Mouse (Mus musculus): ENCODE results near the gene Pdia5. TPM values are rescaled to one million over a fixed set of nuclear protein-coding genes. Genes with fewer than 3 reads are reported as not detected.

The Pdia5 gene
- polyA plus RNA-seq, 1 experiment from 2014 or later = 6.8 TPM

DNA sequence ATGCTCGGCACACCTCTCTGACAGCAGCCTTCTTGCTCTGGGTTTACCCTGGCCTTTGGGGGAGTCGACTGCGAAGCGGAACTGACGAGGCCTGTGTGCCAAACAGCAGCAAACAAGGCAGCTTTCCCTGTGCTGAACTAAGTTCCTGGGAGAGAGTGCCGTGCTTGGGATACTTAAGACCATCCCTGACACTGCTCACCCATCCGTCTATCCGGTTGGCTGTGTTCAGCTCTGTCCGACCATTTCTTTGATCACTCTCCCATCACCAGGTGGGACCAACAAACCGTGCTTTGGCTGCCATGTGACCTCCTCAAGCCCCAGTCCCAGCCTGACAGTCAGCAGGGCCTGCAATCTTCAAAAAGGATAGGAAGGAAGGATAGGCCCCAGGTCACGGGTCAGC is 32.4 kb downstream of the Pdia5 start:
- ATAC-seq (ENCODE audit: low FRiP score) = no peak
- Histone ChIP-seq H3K27ac (no peak overlapping the region), H3K4me2 (replicated peaks) (no peak overlapping the region), H3K36me3 (replicated peaks; ENCODE audit: control insufficient read depth, insufficient read depth) (peaks cover 6% of the 10 kb centered on the region), H3K4me3 (replicated peaks; ENCODE audit: low read length) (no peak overlapping the region), H3K9me3 (ENCODE audit: control insufficient read depth, low read length) (no peaks in the 10 kb centered on the region), H3K27me3 (ENCODE audit: control insufficient read depth, insufficient read depth, low read length) (no peaks in the 10 kb centered on the region), H3K4me1 (replicated peaks; ENCODE audit: control insufficient read depth, insufficient read depth, low read length) (peaks cover 4% of the 10 kb centered on the region; the same call in 1 of the 2 replicates), H3K9ac (no peak overlapping the region)
- WGBS = 82% methylated on average over 11 of the region's 11 CpGs
- no peak for DNase-seq (ENCODE audit: low spot score)

DNA sequence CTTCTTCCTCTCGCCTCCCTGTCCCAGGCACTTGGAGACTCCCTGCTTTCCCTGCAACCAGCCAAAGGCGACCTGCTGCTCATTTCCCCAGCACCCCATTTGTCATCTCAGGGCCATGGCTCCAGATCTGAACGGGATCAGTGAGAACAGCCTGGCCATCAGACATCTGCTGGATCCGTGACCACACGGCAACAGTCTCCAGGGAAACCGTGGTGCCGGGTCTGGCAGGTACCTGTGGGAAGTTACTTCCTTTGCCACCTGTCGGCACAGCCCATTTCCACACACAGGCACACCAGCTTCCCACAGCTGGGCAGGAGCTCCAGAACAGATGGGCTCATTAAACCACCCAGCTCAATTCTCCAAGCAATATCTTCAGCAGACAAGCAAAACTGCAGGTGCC is 33.2 kb downstream of the Pdia5 start:
- 68% methylated on average over 8 of the region's 8 CpGs for WGBS
- H3K27ac ChIP-seq = no peak overlapping the region
- H3K36me3 ChIP-seq (replicated peaks; ENCODE audit: control insufficient read depth, insufficient read depth) = peaks cover 6% of the 10 kb centered on the region
- no peak overlapping the region for H3K4me2 ChIP-seq (replicated peaks)
- no peak overlapping the region for H3K9ac ChIP-seq
- H3K4me1 ChIP-seq (replicated peaks; ENCODE audit: control insufficient read depth, insufficient read depth, low read length) = peaks cover 4% of the 10 kb centered on the region; the same call in 1 of the 2 replicates
- H3K27me3 ChIP-seq (ENCODE audit: control insufficient read depth, insufficient read depth, low read length) = no peaks in the 10 kb centered on the region
- ATAC-seq (ENCODE audit: low FRiP score) (no peak), DNase-seq (ENCODE audit: low spot score) (no peak)
- no peaks in the 10 kb centered on the region for H3K9me3 ChIP-seq (ENCODE audit: control insufficient read depth, low read length)
- no peak overlapping the region for H3K4me3 ChIP-seq (replicated peaks; ENCODE audit: low read length)

DNA sequence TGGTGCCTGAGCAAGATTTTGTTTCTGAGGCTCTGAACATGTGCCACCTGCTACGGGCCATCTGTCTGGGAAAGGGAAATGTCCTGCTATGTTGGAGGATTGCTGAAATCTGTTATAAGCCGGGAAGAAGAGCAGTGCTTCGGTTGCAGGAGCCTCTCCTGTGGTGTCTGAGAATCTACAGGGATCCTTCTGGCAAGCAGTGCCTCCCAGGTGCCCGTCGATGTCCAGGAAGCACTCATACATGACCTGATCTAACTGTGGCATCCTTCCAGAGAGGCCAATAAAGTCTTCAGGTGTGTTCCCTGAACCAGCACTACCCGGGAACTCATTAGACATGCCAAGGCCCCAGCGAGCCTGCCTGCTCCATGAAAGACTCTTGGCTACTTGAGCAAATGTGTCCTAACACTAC is 33.7 kb downstream of the Pdia5 start:
- Histone ChIP-seq H3K4me1 (replicated peaks; ENCODE audit: control insufficient read depth, insufficient read depth, low read length) (peaks cover 4% of the 10 kb centered on the region; the same call in 1 of the 2 replicates), H3K36me3 (replicated peaks; ENCODE audit: control insufficient read depth, insufficient read depth) (peaks cover 6% of the 10 kb centered on the region), H3K9me3 (ENCODE audit: control insufficient read depth, low read length) (no peaks in the 10 kb centered on the region), H3K4me2 (replicated peaks) (no peak overlapping the region), H3K27me3 (ENCODE audit: control insufficient read depth, insufficient read depth, low read length) (no peaks in the 10 kb centered on the region), H3K27ac (no peak overlapping the region), H3K9ac (no peak overlapping the region), H3K4me3 (replicated peaks; ENCODE audit: low read length) (no peak overlapping the region)
- DNase-seq (ENCODE audit: low spot score) = no peak
- no peak for ATAC-seq (ENCODE audit: low FRiP score)
- 86% methylated on average over 7 of the region's 7 CpGs for WGBS

DNA sequence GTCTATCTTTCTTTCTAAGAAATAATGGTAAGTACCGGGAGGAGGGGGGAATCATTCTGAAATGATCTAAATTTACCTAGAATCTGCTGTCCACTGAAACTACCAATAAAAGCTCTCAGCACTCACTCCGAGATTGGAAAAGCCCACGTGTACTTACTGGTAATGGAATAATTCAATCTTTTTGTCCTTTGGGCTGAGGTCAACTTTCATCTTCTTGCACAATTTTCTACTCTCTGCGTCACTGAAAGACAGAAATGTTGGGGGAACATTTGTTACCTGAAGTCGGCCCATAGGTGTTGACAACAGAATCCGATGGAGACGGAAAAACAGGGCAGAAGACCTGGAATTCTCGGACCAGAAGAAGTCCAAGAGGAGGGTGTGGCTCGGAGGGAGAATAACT is 34.4 kb downstream of the Pdia5 start:
- Histone ChIP-seq H3K27ac (no peak overlapping the region), H3K4me2 (replicated peaks) (no peak overlapping the region), H3K4me1 (replicated peaks; ENCODE audit: control insufficient read depth, insufficient read depth, low read length) (peaks cover 4% of the 10 kb centered on the region; the same call in 1 of the 2 replicates), H3K27me3 (ENCODE audit: control insufficient read depth, insufficient read depth, low read length) (no peaks in the 10 kb centered on the region), H3K9me3 (ENCODE audit: control insufficient read depth, low read length) (no peaks in the 10 kb centered on the region), H3K36me3 (replicated peaks; ENCODE audit: control insufficient read depth, insufficient read depth) (peaks cover 6% of the 10 kb centered on the region), H3K9ac (no peak overlapping the region), H3K4me3 (replicated peaks; ENCODE audit: low read length) (no peak overlapping the region)
- WGBS = 89% methylated on average over 9 of the region's 9 CpGs
- DNase-seq (ENCODE audit: low spot score) (no peak), ATAC-seq (ENCODE audit: low FRiP score) (no peak)

DNA sequence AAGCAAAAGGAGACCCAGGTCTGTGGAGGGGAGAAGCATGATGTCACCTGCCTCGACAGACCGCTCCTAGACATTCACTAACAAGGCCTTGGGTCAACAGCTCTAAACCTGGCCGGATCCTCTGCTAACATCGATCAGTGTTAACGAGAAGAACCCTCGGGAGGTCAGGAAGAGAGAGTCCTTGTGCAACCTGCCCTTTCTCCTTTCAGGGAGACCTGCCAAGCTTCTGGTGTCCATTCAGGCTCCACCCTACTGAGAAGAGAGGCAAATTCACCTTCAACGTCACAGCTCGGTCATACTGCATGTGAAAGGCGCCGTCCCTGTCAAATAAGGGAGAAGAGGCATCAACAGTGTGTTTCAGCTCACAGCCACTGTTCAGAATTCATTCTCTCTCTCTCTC is 34.9 kb downstream of the Pdia5 start:
- no peak overlapping the region for H3K4me2 ChIP-seq (replicated peaks)
- peaks cover 6% of the 10 kb centered on the region for H3K36me3 ChIP-seq (replicated peaks; ENCODE audit: control insufficient read depth, insufficient read depth)
- H3K27ac ChIP-seq = no peak overlapping the region
- 91% methylated on average over 10 of the region's 10 CpGs for WGBS
- no peak overlapping the region for H3K4me3 ChIP-seq (replicated peaks; ENCODE audit: low read length)
- peaks cover 4% of the 10 kb centered on the region; the same call in 1 of the 2 replicates for H3K4me1 ChIP-seq (replicated peaks; ENCODE audit: control insufficient read depth, insufficient read depth, low read length)
- H3K27me3 ChIP-seq (ENCODE audit: control insufficient read depth, insufficient read depth, low read length) = no peaks in the 10 kb centered on the region
- ATAC-seq (ENCODE audit: low FRiP score) (no peak), DNase-seq (ENCODE audit: low spot score) (no peak)
- H3K9me3 ChIP-seq (ENCODE audit: control insufficient read depth, low read length) = no peaks in the 10 kb centered on the region
- no peak overlapping the region for H3K9ac ChIP-seq

DNA sequence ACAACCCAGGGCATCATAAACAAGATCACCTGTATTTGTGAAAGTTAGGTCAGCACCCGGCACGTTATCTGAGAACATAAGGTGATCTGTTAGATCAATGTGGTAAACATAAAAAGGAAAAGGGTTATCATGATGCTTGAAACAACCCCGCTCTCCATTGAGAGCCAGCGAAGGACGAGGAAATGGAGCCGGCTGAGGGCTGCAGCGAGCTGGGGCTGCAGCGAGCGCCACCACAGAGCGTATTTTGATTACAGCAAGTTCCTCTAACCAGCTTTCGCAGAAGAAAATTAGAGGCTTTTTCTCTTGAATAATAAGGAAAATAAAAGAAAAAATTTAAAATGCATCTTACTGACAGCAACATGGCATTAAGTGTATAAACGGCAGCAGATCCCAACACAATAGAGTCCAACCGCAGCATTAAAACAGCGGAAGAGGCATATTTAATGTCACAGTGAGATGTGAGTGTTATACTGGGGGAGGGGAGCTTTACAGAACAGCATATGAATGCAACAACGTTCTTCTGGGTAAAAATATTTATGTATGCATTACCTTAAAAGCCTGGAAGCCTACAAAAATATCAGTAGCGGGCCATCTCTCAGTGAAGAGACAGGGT is 40.5 kb downstream of the Pdia5 start:
- DNase-seq (ENCODE audit: low spot score) = no peak
- no peak overlapping the region for H3K4me3 ChIP-seq (replicated peaks; ENCODE audit: low read length)
- H3K36me3 ChIP-seq (replicated peaks; ENCODE audit: control insufficient read depth, insufficient read depth) = no peaks in the 10 kb centered on the region; the same call in none of the 2 replicates
- WGBS = 76% methylated on average over 16 of the region's 16 CpGs
- no peaks in the 10 kb centered on the region for H3K27me3 ChIP-seq (ENCODE audit: control insufficient read depth, insufficient read depth, low read length)
- no peak overlapping the region for H3K4me2 ChIP-seq (replicated peaks)
- no peaks in the 10 kb centered on the region for H3K9me3 ChIP-seq (ENCODE audit: control insufficient read depth, low read length)
- no peaks in the 10 kb centered on the region for H3K4me1 ChIP-seq (replicated peaks; ENCODE audit: control insufficient read depth, insufficient read depth, low read length)
- no peak overlapping the region for H3K9ac ChIP-seq
- no peak for ATAC-seq (ENCODE audit: low FRiP score)
- peak overlapping the region; percentile 49; the same call in 1 of the 2 replicates for H3K27ac ChIP-seq

DNA sequence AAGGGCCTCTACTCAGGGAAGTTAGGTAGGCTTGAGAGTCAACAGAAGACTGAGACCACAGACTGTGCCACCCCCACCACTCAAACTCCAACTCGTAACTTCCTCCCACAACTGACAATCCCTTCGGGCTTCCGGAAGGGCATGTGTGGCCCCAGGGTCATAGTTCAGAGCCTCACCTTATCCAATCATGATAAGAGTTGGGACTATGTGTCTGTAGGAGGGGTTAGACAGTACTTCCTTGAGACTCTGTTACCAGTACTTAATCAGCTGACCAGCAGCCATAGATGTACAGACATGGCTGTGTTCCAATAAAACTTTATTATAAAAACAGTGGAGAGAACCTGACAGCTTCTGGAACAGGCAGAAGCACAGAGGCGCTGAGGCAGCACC is 48.7 kb downstream of the Pdia5 start:
- Histone ChIP-seq H3K27ac (no peak overlapping the region), H3K36me3 (replicated peaks; ENCODE audit: control insufficient read depth, insufficient read depth) (no peaks in the 10 kb centered on the region), H3K27me3 (ENCODE audit: control insufficient read depth, insufficient read depth, low read length) (no peaks in the 10 kb centered on the region), H3K9me3 (ENCODE audit: control insufficient read depth, low read length) (no peaks in the 10 kb centered on the region), H3K4me3 (replicated peaks; ENCODE audit: low read length) (no peak overlapping the region), H3K4me2 (replicated peaks) (no peak overlapping the region), H3K9ac (no peak overlapping the region), H3K4me1 (replicated peaks; ENCODE audit: control insufficient read depth, insufficient read depth, low read length) (0 out of 2 replicates have a peak, but pooled peaks cover 3% of the 10 kb centered on the region)
- ATAC-seq (ENCODE audit: low FRiP score) (no peak), DNase-seq (ENCODE audit: low spot score) (no peak)
- 94% methylated on average over 4 of the region's 4 CpGs for WGBS

DNA sequence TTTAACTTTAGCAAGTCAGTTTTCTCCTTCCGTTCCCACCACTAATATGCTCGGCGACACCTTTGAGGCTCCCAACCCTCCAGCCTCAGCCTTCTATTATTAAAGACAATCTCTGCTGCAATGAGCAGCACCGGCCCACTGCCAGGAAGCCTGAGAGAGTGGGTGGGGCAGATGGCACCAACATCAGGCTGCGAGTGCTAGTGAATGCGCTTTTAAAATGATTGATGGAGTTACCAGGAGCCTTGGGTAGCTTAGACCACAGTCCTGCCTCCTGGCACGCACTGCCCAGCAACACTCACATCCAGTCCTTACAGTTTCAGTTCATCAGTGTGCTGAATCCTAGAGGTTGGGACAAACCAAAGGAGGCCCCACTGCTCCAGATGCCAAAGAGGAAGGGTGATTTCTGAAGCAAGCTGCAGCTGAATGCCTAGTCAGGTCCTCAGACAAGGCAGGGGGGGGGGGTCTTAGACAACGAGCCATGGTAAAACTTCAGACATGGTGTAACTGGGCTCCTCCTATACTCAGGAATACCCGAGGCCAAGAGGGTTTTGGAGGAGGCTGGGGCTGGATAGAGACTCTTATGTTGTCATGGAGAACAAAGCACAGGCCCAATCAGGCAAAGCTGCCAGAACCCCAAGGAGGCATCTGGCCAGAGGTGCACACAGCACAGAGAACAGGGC is 49.2 kb downstream of the Pdia5 start:
- Histone ChIP-seq H3K4me3 (replicated peaks; ENCODE audit: low read length) (no peak overlapping the region), H3K36me3 (replicated peaks; ENCODE audit: control insufficient read depth, insufficient read depth) (no peaks in the 10 kb centered on the region), H3K9me3 (ENCODE audit: control insufficient read depth, low read length) (no peaks in the 10 kb centered on the region), H3K9ac (no peak overlapping the region), H3K4me2 (replicated peaks) (no peak overlapping the region), H3K4me1 (replicated peaks; ENCODE audit: control insufficient read depth, insufficient read depth, low read length) (0 out of 2 replicates have a peak, but pooled peaks cover 3% of the 10 kb centered on the region), H3K27me3 (ENCODE audit: control insufficient read depth, insufficient read depth, low read length) (no peaks in the 10 kb centered on the region), H3K27ac (no peak overlapping the region)
- WGBS = 73% methylated on average over 9 of the region's 9 CpGs
- ATAC-seq (ENCODE audit: low FRiP score) = peak; percentile 60; the same call in 1 of the 2 replicates
- DNase-seq (ENCODE audit: low spot score) = no peak

DNA sequence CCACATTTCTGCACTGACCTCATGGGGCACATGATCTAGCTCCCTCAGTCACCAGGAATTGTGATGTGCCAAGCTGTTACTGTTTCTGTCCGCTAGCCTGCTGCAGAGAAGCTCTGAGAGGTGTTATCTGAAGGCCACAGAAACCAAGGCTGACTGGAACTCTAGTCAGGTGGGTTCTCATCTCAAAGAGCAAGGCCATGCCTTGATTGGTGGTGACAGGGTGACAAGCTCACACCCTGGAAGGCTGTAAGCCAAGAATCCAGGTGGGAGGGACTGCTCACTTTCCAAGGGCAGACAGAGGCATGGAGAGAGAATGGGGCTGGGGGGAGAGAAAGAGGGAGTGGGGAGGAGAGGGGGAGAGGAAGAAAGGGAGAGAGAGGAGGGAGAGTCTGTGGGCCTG is 51.6 kb downstream of the Pdia5 start:
- Histone ChIP-seq H3K36me3 (replicated peaks; ENCODE audit: control insufficient read depth, insufficient read depth) (no peaks in the 10 kb centered on the region), H3K27ac (no peak overlapping the region), H3K9ac (no peak overlapping the region), H3K9me3 (ENCODE audit: control insufficient read depth, low read length) (no peaks in the 10 kb centered on the region), H3K4me2 (replicated peaks) (no peak overlapping the region), H3K4me1 (replicated peaks; ENCODE audit: control insufficient read depth, insufficient read depth, low read length) (0 out of 2 replicates have a peak, but pooled peaks cover 3% of the 10 kb centered on the region), H3K4me3 (replicated peaks; ENCODE audit: low read length) (no peak overlapping the region), H3K27me3 (ENCODE audit: control insufficient read depth, insufficient read depth, low read length) (no peaks in the 10 kb centered on the region)
- ATAC-seq (ENCODE audit: low FRiP score) (no peak), DNase-seq (ENCODE audit: low spot score) (no peak)
- WGBS = 91% methylated on average over 1 of the region's 1 CpGs
